Comparison of ENCODE assay signal across 17 mouse cellular contexts in genomic region chr2:154915922-154916541, GRCm38 (mm10). TPM values are rescaled to one million over a fixed set of nuclear protein-coding genes. Genes with fewer than 3 reads are reported as not detected.
A peak's percentile ranks its signal among the peaks of the same experiment; 100 is the strongest.
DNase-seq lines count a peak whose midpoint lies in the region; ATAC-seq lines count a peak whose summit lies in the region.
"Had no signal": no experiment of that assay in that cellular context is flagged by ENCODE, and none has a peak within 500 bp of the region (broad histone marks: within the 10 kb centered on the region; RNA-seq: fewer than 3 reads in every experiment).

No protein-coding gene starts in this region.

- H3K9me3 ChIP-seq in lung, embryonic 15.5 days: no peaks in the 10 kb centered on the region
- H3K9me3 ChIP-seq in embryonic facial prominence, embryonic 14.5 days (ENCODE audit: control insufficient read depth, low read length): no peaks in the 10 kb centered on the region
- H3K9me3 ChIP-seq in limb, embryonic 15.5 days: no peaks in the 10 kb centered on the region
- H3K9me3 ChIP-seq: forebrain, embryonic 15.5 days; heart, embryonic 13.5 days; hindbrain, embryonic 12.5 days; liver, embryonic 12.5 days; midbrain, embryonic 13.5 days; neural tube, embryonic 13.5 days had no signal

- no peak for DNase-seq in lung, postnatal 4 days
- peak; percentile 81 for DNase-seq in embryonic facial prominence, embryonic 14.5 days (ENCODE audit: low spot score)
- peak; percentile 61 for DNase-seq in hindlimb bud, embryonic 11.5 days (ENCODE audit: extremely low spot score, low read depth, low spot score)
- no peak for DNase-seq in cerebellum, postnatal 36 days
- no peak for DNase-seq in testis, postnatal 10 days (ENCODE audit: low spot score)
- DNase-seq: adrenal gland, adult 2 months; cerebellum, adult 11-12 months; kidney, adult 11 months; thymus, adult 18-20 months had no signal

- WGBS in lung, embryonic 15.5 days: 37% methylated on average over 12 of the region's 12 CpGs
- WGBS in embryonic facial prominence, embryonic 14.5 days: 35% methylated on average over 12 of the region's 12 CpGs
- WGBS in limb, embryonic 15.5 days: 26% methylated on average over 12 of the region's 12 CpGs

- no peak overlapping the region for H3K4me3 ChIP-seq in lung, embryonic 15.5 days
- no peak overlapping the region for H3K4me3 ChIP-seq in embryonic facial prominence, embryonic 14.5 days (ENCODE audit: low read depth, low read length)
- H3K4me3 ChIP-seq in limb, embryonic 15.5 days: no peak overlapping the region
- H3K4me3 ChIP-seq: forebrain, embryonic 15.5 days; heart, embryonic 13.5 days; hindbrain, embryonic 12.5 days; liver, embryonic 12.5 days; midbrain, embryonic 13.5 days; neural tube, embryonic 13.5 days had no signal

- peaks cover 10% of the 10 kb centered on the region; the same call in 1 of the 2 replicates for H3K4me1 ChIP-seq in lung, embryonic 15.5 days
- peaks cover 5% of the 10 kb centered on the region; the same call in 1 of the 2 replicates for H3K4me1 ChIP-seq in embryonic facial prominence, embryonic 14.5 days (ENCODE audit: control insufficient read depth, insufficient read depth, low read length)
- no peaks in the 10 kb centered on the region for H3K4me1 ChIP-seq in limb, embryonic 15.5 days
- H3K4me1 ChIP-seq: forebrain, embryonic 15.5 days; heart, embryonic 13.5 days; liver, embryonic 12.5 days; midbrain, embryonic 13.5 days; neural tube, embryonic 13.5 days had no signal

- H3K27me3 ChIP-seq in lung, embryonic 15.5 days: no peaks in the 10 kb centered on the region
- no peaks in the 10 kb centered on the region for H3K27me3 ChIP-seq in embryonic facial prominence, embryonic 14.5 days (replicated peaks; ENCODE audit: control insufficient read depth, insufficient read depth, low read length)
- 0 out of 2 replicates have a peak, but pooled peaks cover 3% of the 10 kb centered on the region for H3K27me3 ChIP-seq in limb, embryonic 15.5 days
- H3K27me3 ChIP-seq: forebrain, embryonic 15.5 days; hindbrain, embryonic 12.5 days; midbrain, embryonic 13.5 days had no signal

- H3K36me3 ChIP-seq in lung, embryonic 15.5 days: no peaks in the 10 kb centered on the region
- H3K36me3 ChIP-seq in embryonic facial prominence, embryonic 14.5 days (ENCODE audit: control insufficient read depth, insufficient read depth, low read length): no peaks in the 10 kb centered on the region
- H3K36me3 ChIP-seq in limb, embryonic 15.5 days: no peaks in the 10 kb centered on the region
- H3K36me3 ChIP-seq: forebrain, embryonic 15.5 days; heart, embryonic 13.5 days; hindbrain, embryonic 12.5 days; liver, embryonic 12.5 days; midbrain, embryonic 13.5 days; neural tube, embryonic 13.5 days had no signal

- no peak overlapping the region for H3K27ac ChIP-seq in lung, embryonic 15.5 days
- peak overlapping the region; percentile 44; the same call in 1 of the 2 replicates for H3K27ac ChIP-seq in embryonic facial prominence, embryonic 14.5 days (replicated peaks; ENCODE audit: low read depth, low read length)
- peak overlapping the region; percentile 38; the same call in 1 of the 2 replicates for H3K27ac ChIP-seq in limb, embryonic 15.5 days
- H3K27ac ChIP-seq: forebrain, embryonic 15.5 days; heart, embryonic 13.5 days; hindbrain, embryonic 12.5 days; liver, embryonic 12.5 days; midbrain, embryonic 13.5 days; neural tube, embryonic 13.5 days had no signal

- H3K9ac ChIP-seq in lung, embryonic 15.5 days: no peak overlapping the region
- H3K9ac ChIP-seq in embryonic facial prominence, embryonic 14.5 days (ENCODE audit: low read depth, low read length): 0 out of 2 replicates have a peak overlapping the region, but pooled peaks have one; percentile 31
- no peak overlapping the region for H3K9ac ChIP-seq in limb, embryonic 15.5 days
- H3K9ac ChIP-seq: forebrain, embryonic 15.5 days; heart, embryonic 13.5 days; hindbrain, embryonic 12.5 days; liver, embryonic 12.5 days; midbrain, embryonic 13.5 days; neural tube, embryonic 13.5 days had no signal

- no peak for ATAC-seq in lung, embryonic 15.5 days (ENCODE audit: borderline replicate concordance, extremely low read depth, low FRiP score, low TSS enrichment)
- peak; percentile 60; the same call in 1 of the 2 replicates for ATAC-seq in embryonic facial prominence, embryonic 14.5 days (ENCODE audit: low read depth)
- no peak for ATAC-seq in limb, embryonic 15.5 days (ENCODE audit: insufficient number of reproducible peaks, low FRiP score, low TSS enrichment, low read depth)
- ATAC-seq: forebrain, embryonic 15.5 days; liver, embryonic 12.5 days; midbrain, embryonic 13.5 days had no signal

- peak overlapping the region; percentile 42 for H3K4me2 ChIP-seq in lung, embryonic 15.5 days
- H3K4me2 ChIP-seq in embryonic facial prominence, embryonic 14.5 days (ENCODE audit: low read depth, low read length): peak overlapping the region; percentile 39
- H3K4me2 ChIP-seq in limb, embryonic 15.5 days: no peak overlapping the region
- H3K4me2 ChIP-seq: forebrain, embryonic 15.5 days; heart, embryonic 13.5 days; hindbrain, embryonic 12.5 days; liver, embryonic 12.5 days; midbrain, embryonic 13.5 days; neural tube, embryonic 13.5 days had no signal

RNA-seq across cellular contexts. Expression of gene Eif2s2, which starts 23.3 kb away (rescaled TPM):
- 77.2 and 81.4 TPM in 2 replicates for polyA plus RNA-seq in lung, embryonic 15.5 days (2015; fragmentation: Nextera tagmentation; extraction: Ambion mirVana)
- polyA plus RNA-seq in embryonic facial prominence, embryonic 14.5 days (2014; fragmentation: Nextera tagmentation; extraction: Ambion mirVana): 107 and 118 TPM in 2 replicates
- polyA plus RNA-seq in limb, embryonic 15.5 days (2015; fragmentation: Nextera tagmentation; extraction: Ambion mirVana): 90.6 and 98.5 TPM in 2 replicates

Comparison
In these comparisons a context has a peak if more than half of its experiments do, and no peak if none do; other contexts are left out.
1. DNase-seq: peak in embryonic facial prominence, embryonic 14.5 days (single experiment) and hindlimb bud, embryonic 11.5 days (single experiment); none in lung, postnatal 4 days (0 of 2), cerebellum, postnatal 36 days (0 of 2) and testis, postnatal 10 days (single experiment).